Mouse (Mus musculus) heart, embryonic 16.5 days (tissue): ENCODE measurements at regions not wholly inside any gene's neighbourhood (a gene's known extent, or its start where the extent isn't known, plus 50 kb on each side); places are given as distances from the start of the nearest gene placed in this dataset.

Experiments
- ATAC-seq: fragments of 200-750 bp; cut with Nextera tagmentation; replicated peaks from 2 replicates; pipeline ENCODE4 v1.8.0; 2017; ENCODE audit warnings: moderate number of reproducible peaks; ENCODE audit not compliant: insufficient read depth, low FRiP score; ENCODE audit errors: extremely low read depth
- H3K27ac ChIP-seq: fragments of 300-500 bp; sonication (generic); 2 replicates; pipeline ENCODE4 v1.5.1; 2014; ENCODE audit warnings: mild to moderate bottlenecking, low read length, control low read depth, moderate library complexity
- H3K27me3 ChIP-seq: fragments of 300-500 bp; sonication (generic); 2 replicates; pipeline ENCODE4 v1.6.1; 2014; ENCODE audit warnings: low read length, mixed read lengths; ENCODE audit not compliant: control insufficient read depth, insufficient read depth
- H3K36me3 ChIP-seq: fragments of 300-500 bp; sonication (generic); 2 replicates; pipeline ENCODE4 v1.6.1; 2014; ENCODE audit not compliant: control insufficient read depth, insufficient read depth
- H3K4me1 ChIP-seq: fragments of 300-500 bp; sonication (generic); 2 replicates; pipeline ENCODE4 v1.6.1; 2014; ENCODE audit warnings: low read length, mixed read lengths; ENCODE audit not compliant: control insufficient read depth, insufficient read depth
- H3K4me2 ChIP-seq: fragments of 300-500 bp; sonication (generic); 2 replicates; pipeline ENCODE4 v1.6.1; 2014; ENCODE audit warnings: low read depth, mild to moderate bottlenecking, control low read depth, low read length
- H3K4me3 ChIP-seq: fragments of 300-500 bp; sonication (generic); 2 replicates; pipeline ENCODE4 v1.5.1; 2014; ENCODE audit warnings: mild to moderate bottlenecking, control low read depth, low read length
- H3K9ac ChIP-seq: fragments of 300-500 bp; sonication (generic); 2 replicates; pipeline ENCODE4 v1.6.1; 2014; ENCODE audit warnings: low read length, control low read depth
- H3K9me3 ChIP-seq: fragments of 300-500 bp; sonication (generic); replicated peaks from 2 replicates; pipeline ENCODE4 v1.6.1; 2016; ENCODE audit warnings: low read length; ENCODE audit not compliant: control insufficient read depth
- WGBS: fragments of 180-500 bp; shearing (Covaris S2); extraction: QIAGEN DNeasy Blood & Tissue Kit; methylation state at CpG from one replicate; pipeline ENCODE4 v1.1.7; 2014; 5-methylcytosine and 5-hydroxymethylcytosine counted together

DNA sequence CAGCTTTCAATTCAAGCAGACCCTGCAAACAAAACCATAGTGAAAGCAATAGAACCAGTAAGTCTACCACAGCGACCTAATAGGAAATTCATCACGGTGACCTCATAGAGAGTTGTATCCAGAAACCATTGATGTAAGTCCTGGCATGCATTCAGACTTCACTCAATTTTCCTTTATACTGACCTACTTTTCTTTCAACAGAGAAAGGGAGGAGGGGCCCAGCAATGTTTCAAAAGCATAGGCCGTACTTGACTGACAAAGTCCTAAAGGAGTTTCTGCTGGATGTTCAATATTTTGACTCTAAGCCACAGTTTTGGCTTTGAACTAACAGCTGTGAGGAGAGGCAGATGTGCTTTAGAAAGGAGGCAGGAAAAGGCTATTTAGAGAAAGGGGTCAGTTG is 88.4 kb downstream of the AI593442 start:
- ATAC-seq = no peak
- 69% methylated on average over 3 of the region's 3 CpGs for WGBS
- no peaks in the 10 kb centered on the region for H3K9me3 ChIP-seq

GRCm38 (mm10) chr9:52574066-52574465 is 105.5 kb downstream of the AI593442 start:
- no peaks in the 10 kb centered on the region for H3K4me1 ChIP-seq
- no peak overlapping the region for H3K9ac ChIP-seq
- H3K36me3 ChIP-seq = no peaks in the 10 kb centered on the region
- 61% methylated on average over 4 of the region's 4 CpGs for WGBS
- ATAC-seq = no peak
- H3K27me3 ChIP-seq = no peaks in the 10 kb centered on the region
- no peak overlapping the region for H3K27ac ChIP-seq
- H3K9me3 ChIP-seq = no peaks in the 10 kb centered on the region
- H3K4me2 ChIP-seq = no peak overlapping the region
- H3K4me3 ChIP-seq = no peak overlapping the region

More for the DNA sequence above, 88.4 kb downstream of the AI593442 start:
- Histone ChIP-seq H3K9ac (no peak overlapping the region), H3K4me1 (no peaks in the 10 kb centered on the region), H3K27me3 (no peaks in the 10 kb centered on the region), H3K4me3 (no peak overlapping the region), H3K27ac (no peak overlapping the region), H3K36me3 (no peaks in the 10 kb centered on the region), H3K4me2 (no peak overlapping the region)

GRCm38 (mm10) chr9:52551577-52552281 is 127.9 kb downstream of the AI593442 start:
- no peaks in the 10 kb centered on the region for H3K27me3 ChIP-seq
- no peak overlapping the region for H3K4me3 ChIP-seq
- no peaks in the 10 kb centered on the region for H3K4me1 ChIP-seq
- H3K9me3 ChIP-seq = no peaks in the 10 kb centered on the region
- 44% methylated on average over 2 of the region's 2 CpGs for WGBS
- no peak overlapping the region for H3K4me2 ChIP-seq
- ATAC-seq = no peak
- H3K9ac ChIP-seq = no peak overlapping the region
- H3K36me3 ChIP-seq = no peaks in the 10 kb centered on the region
- H3K27ac ChIP-seq = no peak overlapping the region

DNA sequence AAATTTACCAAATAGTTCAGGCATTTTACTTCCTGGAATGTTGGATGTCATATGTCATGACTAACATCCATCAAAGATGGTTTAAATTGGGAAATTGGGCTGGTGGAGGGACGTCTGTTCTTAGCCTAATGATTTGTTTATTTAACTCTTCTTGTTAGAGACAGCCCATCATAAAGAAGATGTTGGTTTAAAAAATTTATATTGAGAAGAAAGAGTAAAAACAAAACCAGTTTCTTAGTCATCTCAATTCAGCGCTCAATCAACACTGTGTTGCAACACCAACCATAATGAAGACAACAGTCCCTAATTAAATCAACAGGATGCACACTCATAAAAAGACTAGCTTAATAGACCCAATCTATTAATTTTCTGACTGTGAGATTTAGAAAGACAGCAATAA is 133.5 kb downstream of the AI593442 start:
- Histone ChIP-seq H3K4me2 (no peak overlapping the region), H3K9me3 (no peaks in the 10 kb centered on the region), H3K9ac (no peak overlapping the region), H3K4me3 (no peak overlapping the region), H3K27me3 (no peaks in the 10 kb centered on the region), H3K27ac (no peak overlapping the region), H3K36me3 (no peaks in the 10 kb centered on the region), H3K4me1 (no peaks in the 10 kb centered on the region)
- ATAC-seq = no peak
- 64% methylated on average over 2 of the region's 2 CpGs for WGBS

GRCm38 (mm10) chr9:52539086-52539485 is 140.5 kb downstream of the AI593442 start:
- Histone ChIP-seq H3K4me1 (no peaks in the 10 kb centered on the region), H3K9me3 (no peaks in the 10 kb centered on the region), H3K4me2 (no peak overlapping the region), H3K4me3 (no peak overlapping the region), H3K36me3 (no peaks in the 10 kb centered on the region), H3K9ac (no peak overlapping the region), H3K27me3 (no peaks in the 10 kb centered on the region), H3K27ac (no peak overlapping the region)
- no peak for ATAC-seq
- 72% methylated on average over 3 of the region's 3 CpGs for WGBS

DNA sequence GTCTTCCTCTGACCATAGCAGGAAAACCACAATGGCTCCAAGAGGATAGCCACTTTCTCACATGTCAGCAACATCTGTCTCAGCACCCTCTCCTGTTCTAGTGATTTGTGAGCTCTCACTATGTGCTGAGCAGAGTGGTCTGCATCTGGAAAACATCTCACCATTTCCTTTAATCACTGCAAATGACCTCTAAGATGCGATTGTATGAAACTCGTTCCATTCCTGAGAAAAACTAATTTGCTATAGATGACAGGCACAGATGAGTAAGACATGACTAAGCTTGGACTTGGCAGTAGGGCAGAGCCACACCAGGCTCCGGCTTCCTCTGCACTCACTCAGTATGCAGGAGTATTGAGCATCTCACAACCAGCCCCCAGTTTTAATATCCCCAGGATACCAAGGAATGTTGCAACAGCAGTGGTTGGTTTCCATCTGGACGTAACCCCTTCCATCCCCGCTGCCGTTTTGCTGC is 150.1 kb downstream of the AI593442 start:
- Histone ChIP-seq H3K9me3 (no peaks in the 10 kb centered on the region), H3K27me3 (no peaks in the 10 kb centered on the region), H3K4me1 (no peaks in the 10 kb centered on the region), H3K9ac (no peak overlapping the region), H3K27ac (no peak overlapping the region), H3K4me3 (no peak overlapping the region), H3K4me2 (no peak overlapping the region), H3K36me3 (no peaks in the 10 kb centered on the region)
- WGBS = 68% methylated on average over 6 of the region's 6 CpGs
- no peak for ATAC-seq

GRCm38 (mm10) chr9:52500487-52500886 is 179.1 kb downstream of the AI593442 start:
- Histone ChIP-seq H3K9me3 (peaks cover 6% of the 10 kb centered on the region; the same call in 1 of the 2 replicates), H3K27ac (no peak overlapping the region), H3K27me3 (no peaks in the 10 kb centered on the region), H3K4me3 (no peak overlapping the region), H3K36me3 (no peaks in the 10 kb centered on the region), H3K9ac (no peak overlapping the region), H3K4me1 (no peaks in the 10 kb centered on the region), H3K4me2 (no peak overlapping the region)
- no peak for ATAC-seq
- 79% methylated on average over 3 of the region's 3 CpGs for WGBS

DNA sequence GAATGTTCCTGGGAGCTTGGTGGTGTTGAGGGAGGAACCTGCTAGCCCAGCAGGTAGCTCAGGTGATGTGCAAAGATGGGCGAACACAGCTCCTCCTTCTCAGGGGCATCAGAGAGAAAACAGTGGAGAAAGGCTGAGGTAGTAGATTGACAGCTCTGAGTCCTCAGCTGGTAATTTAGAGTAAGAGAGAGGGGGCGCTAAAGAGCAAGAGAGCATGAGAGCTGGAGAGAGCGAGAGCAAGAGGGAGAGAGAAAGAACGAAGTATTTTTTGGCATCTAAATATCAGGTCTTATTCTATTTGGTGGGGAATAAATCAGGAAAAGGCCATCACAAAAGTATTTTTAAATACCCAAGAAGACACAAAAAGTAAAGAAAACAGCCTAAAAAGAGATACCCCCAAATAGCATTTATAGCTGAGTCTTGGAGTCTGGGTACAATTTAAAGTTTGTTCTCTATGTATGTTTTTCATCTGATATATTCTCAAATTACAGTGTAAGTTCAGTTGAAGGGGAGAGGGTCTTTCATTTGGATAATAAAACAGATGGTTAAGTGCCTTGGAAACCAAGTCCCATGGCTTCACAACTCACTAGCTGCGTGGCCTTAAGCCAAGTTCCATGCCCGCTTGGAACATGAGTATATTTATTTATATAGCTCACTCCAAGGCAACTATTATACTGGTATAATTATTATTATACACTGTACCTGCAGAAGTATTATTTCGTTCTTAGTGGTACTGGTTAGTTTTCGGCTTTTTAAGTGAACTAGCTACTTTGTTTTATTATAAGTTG is 183.9 kb downstream of the AI593442 start:
- 56% methylated on average over 8 of the region's 8 CpGs for WGBS
- no peak for ATAC-seq
- no peaks in the 10 kb centered on the region for H3K4me1 ChIP-seq
- H3K9me3 ChIP-seq = no peaks in the 10 kb centered on the region
- no peak overlapping the region for H3K4me3 ChIP-seq
- H3K27me3 ChIP-seq = no peaks in the 10 kb centered on the region
- H3K4me2 ChIP-seq = no peak overlapping the region
- no peak overlapping the region for H3K27ac ChIP-seq
- no peak overlapping the region for H3K9ac ChIP-seq
- H3K36me3 ChIP-seq = no peaks in the 10 kb centered on the region

GRCm38 (mm10) chr9:52492947-52493505 is 186.6 kb downstream of the AI593442 start:
- H3K27ac ChIP-seq = no peak overlapping the region
- ATAC-seq = no peak
- H3K9me3 ChIP-seq = no peaks in the 10 kb centered on the region
- no peak overlapping the region for H3K4me2 ChIP-seq
- no peak overlapping the region for H3K4me3 ChIP-seq
- H3K27me3 ChIP-seq = no peaks in the 10 kb centered on the region
- H3K4me1 ChIP-seq = no peaks in the 10 kb centered on the region
- WGBS = 52% methylated on average over 2 of the region's 2 CpGs
- H3K36me3 ChIP-seq = no peaks in the 10 kb centered on the region
- H3K9ac ChIP-seq = no peak overlapping the region
